Mouse (Mus musculus) cerebellum, postnatal 14 days (tissue): ENCODE results near the gene Pianp.
A peak's percentile ranks its signal among the peaks of the same experiment; 100 is the strongest.

Experiments
- DNase-seq, 2 experiments: peaks; one replicate each; pipeline ENCODE4 v3.0.0; 2021; ENCODE audit warnings: mixed read lengths in 2 of 2

Pianp gene

GRCm38 (mm10) chr6:125008586-125009128 lies 12.2 kb downstream of the Pianp start:
- peak; percentile 96 to 98 for DNase-seq

GRCm38 (mm10) chr6:125009129-125009180 lies 12.5 kb downstream of the Pianp start, which contains the start of gene Zfp384:
Gene Zfp384 (plus strand): TSS chr6:125009145.
- DNase-seq, result no peak

GRCm38 (mm10) chr6:125009181-125010073 lies 12.9 kb downstream of the Pianp start:
- peak; percentile 82 to 85 for DNase-seq

- no peak for DNase-seq
Observed at GRCm38 (mm10) chr6:125017682-125018081, 21.2 kb downstream of the Pianp start.

GRCm38 (mm10) chr6:125030532-125030931 lies 34.0 kb downstream of the Pianp start:
- peak; percentile 59 to 85 for DNase-seq

GRCm38 (mm10) chr6:125031604-125032003 lies 35.1 kb downstream of the Pianp start:
- DNase-seq, result no peak

- DNase-seq, result no peak
Observed at GRCm38 (mm10) chr6:125038666-125039065, 42.2 kb downstream of the Pianp start.

GRCm38 (mm10) chr6:125039131-125039530 lies 42.6 kb downstream of the Pianp start:
- no peak for DNase-seq

- peak; percentile 90 to 95 for DNase-seq
Observed at GRCm38 (mm10) chr6:125039533-125040153, 43.1 kb downstream of the Pianp start, which contains the start of gene Ing4. Gene Ing4 (plus strand): TSS chr6:125039760.

- DNase-seq, result no peak
Observed at GRCm38 (mm10) chr6:125040221-125040620, 43.7 kb downstream of the Pianp start.

- DNase-seq, result no peak
Observed at GRCm38 (mm10) chr6:125041047-125041446, 44.6 kb downstream of the Pianp start.

GRCm38 (mm10) chr6:125042081-125042480 lies 45.6 kb downstream of the Pianp start:
- no peak for DNase-seq

- DNase-seq, result peak; percentile 93 to 98
Observed at GRCm38 (mm10) chr6:125046691-125047090, 50.2 kb downstream of the Pianp start.

- DNase-seq, result no peak
Observed at GRCm38 (mm10) chr6:125049678-125050077, 53.2 kb downstream of the Pianp start, which contains the start of gene Acrbp. Gene Acrbp (plus strand): TSS chr6:125049689.

GRCm38 (mm10) chr6:125051237-125051636 lies 54.7 kb downstream of the Pianp start:
- peak in 1 of 2 experiments; percentile 48 for DNase-seq
